Mouse (Mus musculus) MEL (cell line): ENCODE measurements at regions not wholly inside any gene's neighbourhood (a gene's known extent, or its start where the extent isn't known, plus 50 kb on each side); places are given as distances from the start of the nearest gene placed in this dataset.

Experiments used
- CTCF ChIP-seq, 3 experiments: IDR thresholded peaks in 2 of 3; conservative IDR thresholded peaks in 1 of 3; 2 replicates each; pipeline ENCODE4 v1.5.1; 2011 to 2012; ENCODE audit warnings: low read length in 3 of 3, low read depth in 2 of 3, mild to moderate bottlenecking in 2 of 3, improper control_type of control experiment in 1 of 3, inconsistent platforms in 1 of 3, mixed read lengths in 1 of 3, moderate library complexity in 1 of 3; ENCODE audit not compliant: control insufficient read depth in 1 of 3, insufficient read depth in 1 of 3, poor library complexity in 1 of 3, severe bottlenecking in 1 of 3
- EP300 ChIP-seq, 2 experiments: IDR thresholded peaks; 2 replicates each; pipeline ENCODE4 v1.6.1; 2011; ENCODE audit warnings: improper control_type of control experiment in 2 of 2, low read length in 2 of 2, low read depth in 1 of 2, mild to moderate bottlenecking in 1 of 2
- KAT2A ChIP-seq: conservative IDR thresholded peaks from 2 replicates; pipeline ENCODE4 v1.6.1; 2012; ENCODE audit warnings: low read depth, low read length, improper control_type of control experiment, inconsistent platforms
- POLR2A ChIP-seq, 2 experiments: IDR thresholded peaks; 2 replicates each; pipeline ENCODE4 v1.6.1; 2011 to 2012; ENCODE audit warnings: low read length in 2 of 2, mild to moderate bottlenecking in 2 of 2, control low read depth in 1 of 2, improper control_type of control experiment in 1 of 2, low read depth in 1 of 2, moderate library complexity in 1 of 2; ENCODE audit not compliant: control insufficient read depth in 1 of 2, insufficient read depth in 1 of 2, poor library complexity in 1 of 2
- RAD21 ChIP-seq: IDR thresholded peaks from 2 replicates; pipeline ENCODE4 v1.6.1; 2011; ENCODE audit warnings: mild to moderate bottlenecking, low read depth, low read length, improper control_type of control experiment

DNA sequence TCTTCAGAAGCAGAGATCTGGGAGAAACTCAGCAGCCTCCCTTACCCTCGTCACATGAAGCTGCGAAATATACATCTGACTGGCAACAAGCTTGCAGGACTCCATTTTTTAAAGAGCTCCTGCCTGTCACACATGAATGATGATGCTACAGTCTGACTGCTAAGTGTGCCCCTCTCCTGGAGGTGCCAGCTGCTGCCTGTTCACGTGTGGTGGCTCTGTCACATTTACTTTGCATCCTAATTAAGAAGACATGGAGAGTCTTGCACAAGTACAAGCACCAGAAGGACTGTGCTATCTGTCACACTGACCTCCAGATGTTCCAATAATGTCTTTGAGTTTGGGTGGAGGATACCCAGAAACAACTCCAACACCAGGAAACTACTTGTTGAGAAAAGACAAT is 240.2 kb downstream of the Ube2cbp start:
- TF ChIP-seq EP300 (IDR thresholded peaks at IDR 0.05; ENCODE audit: low read depth in 1 of 2, low read length in 2 of 2) (no peak), KAT2A (no peak), RAD21 (no peak), CTCF (IDR thresholded peaks at IDR 0.05 in 2 of 3, conservative IDR thresholded peaks at IDR 0.05 in 1 of 3; ENCODE audit: control insufficient read depth in 1 of 3, insufficient read depth in 1 of 3, low read depth in 2 of 3, low read length in 3 of 3, poor library complexity in 1 of 3, severe bottlenecking in 1 of 3) (no peak), POLR2A (IDR thresholded peaks at IDR 0.05; ENCODE audit: control insufficient read depth in 1 of 2, insufficient read depth in 1 of 2, low read depth in 1 of 2, low read length in 2 of 2, poor library complexity in 1 of 2) (no peak)
